Mouse (Mus musculus) fat pad, adult 2 months (tissue): Measurements from ENCODE around the gene Nrip1.
"Not testable (repeated sequence)": the region's sequence is repeated elsewhere in the genome, so short reads cannot be mapped to it uniquely, and the experiment has no call there.

Source experiments
- DNase-seq: peaks from one replicate; pipeline ENCODE4 v3.0.0-alpha.2; 2011; ENCODE audit warnings: low read depth, low spot score; ENCODE audit errors: extremely low read depth

Gene Nrip1

GRCm38 (mm10) chr16:76373671-76374091 lies at the start of gene Nrip1:
Gene Nrip1, minus strand, starts transcription at chr16:76373827.
- no peak for DNase-seq

GRCm38 (mm10) chr16:76422531-76422930 lies 48.9 kb upstream of the Nrip1 start:
- no peak for DNase-seq

DNA sequence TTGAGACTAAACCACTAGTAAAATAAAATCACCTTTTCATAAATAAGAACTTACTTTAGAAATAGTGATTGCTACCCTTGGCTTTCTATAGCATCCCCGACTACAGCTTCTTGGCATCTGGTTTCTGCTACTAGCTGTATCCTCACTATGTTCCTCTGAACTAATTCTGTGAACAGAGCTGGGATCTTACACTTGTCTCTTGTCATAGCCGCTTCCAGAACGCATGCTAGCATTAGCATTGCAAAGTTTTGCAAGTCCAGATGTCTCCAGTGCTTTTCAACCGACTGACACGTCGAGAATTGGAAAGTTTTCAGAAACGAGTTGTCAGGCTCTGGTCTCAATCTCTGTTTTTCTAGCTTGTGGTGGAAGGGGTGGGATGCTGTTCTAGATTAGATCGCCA lies 46.2 kb upstream of the Nrip1 start:
- DNase-seq = no peak

- DNase-seq = no peak
Observed at GRCm38 (mm10) chr16:76416477-76416876, 42.9 kb upstream of the Nrip1 start.

- DNase-seq = no peak
Observed at GRCm38 (mm10) chr16:76416060-76416438, 42.4 kb upstream of the Nrip1 start.

- DNase-seq = no peak
Observed at GRCm38 (mm10) chr16:76415407-76416059, 41.9 kb upstream of the Nrip1 start.

DNA sequence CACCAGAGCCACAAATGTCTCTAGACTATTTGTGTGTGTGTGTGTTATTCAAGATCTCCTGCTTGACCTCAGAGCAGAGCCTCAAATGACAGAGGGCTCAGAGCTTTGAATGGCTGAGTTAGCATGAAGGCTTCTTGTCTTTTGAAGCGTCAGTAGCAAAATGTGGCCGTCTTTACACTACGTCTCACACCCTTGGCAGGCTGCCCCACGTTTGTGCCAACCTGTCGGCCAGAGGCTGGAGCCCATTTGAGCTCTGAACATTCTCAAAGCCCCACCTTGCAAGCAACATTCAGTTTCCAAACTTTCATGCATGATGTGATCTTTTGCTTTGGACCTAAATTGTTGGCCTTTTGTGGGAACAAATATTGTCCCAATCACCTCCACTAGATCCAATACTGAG lies 40.9 kb upstream of the Nrip1 start:
- no peak for DNase-seq

DNA sequence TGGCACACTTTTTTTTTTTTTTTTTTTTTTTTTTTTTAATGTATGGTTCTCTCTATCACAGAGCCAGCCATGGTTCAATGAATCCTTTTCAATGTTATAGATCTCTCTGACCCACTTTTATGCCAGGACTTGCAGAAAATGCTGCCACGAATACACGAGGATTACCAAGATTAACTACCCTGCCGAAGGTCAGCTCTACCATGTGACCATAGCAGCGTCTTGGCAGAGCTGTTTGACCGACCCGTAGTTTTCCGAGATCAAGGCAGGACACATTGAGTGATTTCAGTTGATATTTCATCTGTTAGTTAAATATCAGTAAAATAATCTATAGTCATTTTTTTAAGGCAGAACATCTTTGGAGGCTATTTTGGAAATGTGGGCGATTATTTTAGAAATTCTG lies 40.0 kb upstream of the Nrip1 start:
- no peak for DNase-seq

DNA sequence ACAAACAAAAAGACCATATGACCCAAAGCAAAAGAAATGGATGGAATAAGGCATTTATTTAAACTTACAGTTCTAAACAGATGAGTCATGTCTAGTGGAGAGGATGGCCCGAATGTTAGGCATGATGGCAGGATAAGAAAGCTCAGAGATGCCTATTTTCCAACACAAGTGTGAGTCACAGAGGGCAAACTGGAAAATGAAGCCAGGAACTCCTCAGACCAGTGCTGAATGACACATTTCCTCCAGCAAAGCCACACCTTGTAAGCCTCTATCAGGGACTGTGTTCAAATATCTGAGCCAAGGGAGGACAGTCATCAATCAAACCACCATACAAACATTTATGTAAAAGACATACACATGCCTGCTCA lies 35.7 kb upstream of the Nrip1 start:
- DNase-seq = no peak

GRCm38 (mm10) chr16:76408696-76409354 lies 35.2 kb upstream of the Nrip1 start:
- no peak for DNase-seq

DNA sequence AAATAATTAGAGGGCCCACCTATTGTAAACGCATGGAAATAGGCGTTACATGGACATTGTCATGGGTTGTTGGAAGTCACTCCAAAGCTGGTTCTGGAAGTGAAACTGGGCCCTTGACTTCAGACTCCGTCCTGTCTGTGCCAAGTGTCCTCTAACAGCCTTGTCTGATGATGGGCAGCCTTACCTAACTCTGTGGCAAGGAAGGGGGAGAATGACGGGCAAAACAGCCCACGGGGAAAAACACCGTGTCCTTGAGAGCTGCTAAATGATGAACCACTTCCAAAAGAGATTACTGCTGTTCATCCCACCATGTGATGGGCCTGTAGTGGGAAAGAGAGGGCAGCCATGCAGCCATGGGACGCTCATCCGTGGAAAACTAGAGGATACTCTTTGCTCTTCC lies 34.6 kb upstream of the Nrip1 start:
- no peak for DNase-seq

DNA sequence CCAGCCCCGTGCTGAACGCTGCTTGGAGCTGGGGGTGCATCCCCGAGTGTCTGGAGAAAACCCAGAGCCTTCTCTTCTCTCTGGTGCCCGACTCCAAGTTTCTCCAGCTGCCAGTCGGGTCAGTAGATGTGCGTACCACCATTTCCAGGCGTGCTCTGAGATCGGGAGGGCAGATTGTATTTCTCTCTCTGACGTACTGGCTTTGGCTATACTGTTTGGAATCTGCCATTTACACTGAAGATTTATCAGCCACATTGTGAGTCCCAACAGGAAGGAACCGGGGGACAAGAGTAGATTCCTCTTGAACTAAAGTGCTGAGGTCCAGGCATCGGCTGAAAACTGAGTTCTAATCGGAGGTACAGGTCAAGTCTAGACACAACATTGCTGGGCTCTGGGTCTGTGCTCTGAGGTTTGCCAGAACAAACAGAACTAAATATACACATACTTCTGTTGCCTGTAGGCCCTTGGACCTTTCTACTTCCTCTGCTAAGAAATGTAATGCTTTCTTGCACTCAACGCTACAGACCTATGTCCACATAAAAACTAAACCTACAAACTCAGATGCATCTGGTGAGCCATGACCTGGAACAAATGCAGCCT lies 33.8 kb upstream of the Nrip1 start:
- DNase-seq = no peak

GRCm38 (mm10) chr16:76406897-76407296 lies 33.3 kb upstream of the Nrip1 start:
- DNase-seq = no peak

DNA sequence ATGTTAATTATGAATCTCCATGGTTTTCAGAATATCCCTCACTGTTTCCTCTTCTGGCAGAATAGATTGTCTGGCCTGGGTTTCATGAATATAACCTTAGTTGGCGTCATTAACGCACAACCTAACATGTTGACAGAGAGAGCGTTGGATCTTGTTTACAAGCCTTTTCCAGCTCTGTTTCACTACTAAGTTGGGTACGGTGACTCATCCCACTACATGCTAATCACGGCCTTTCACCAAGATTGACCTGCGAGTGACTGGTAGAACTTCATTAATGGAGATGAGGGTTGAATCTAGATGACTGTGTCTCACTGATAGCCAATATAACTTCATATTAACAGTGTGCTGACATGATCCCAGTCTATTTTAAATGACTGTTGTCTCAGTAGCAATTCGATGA lies 32.7 kb upstream of the Nrip1 start:
- DNase-seq = no peak

GRCm38 (mm10) chr16:76403305-76403704 lies 29.7 kb upstream of the Nrip1 start:
- not testable (repeated sequence) for DNase-seq

- DNase-seq = no peak
Observed at GRCm38 (mm10) chr16:76396512-76396911, 22.9 kb upstream of the Nrip1 start.

- DNase-seq = no peak
Observed at GRCm38 (mm10) chr16:76393267-76393666, 19.6 kb upstream of the Nrip1 start.

- no peak for DNase-seq
Observed at GRCm38 (mm10) chr16:76386496-76386895, 12.9 kb upstream of the Nrip1 start.

GRCm38 (mm10) chr16:76386071-76386470 lies 12.4 kb upstream of the Nrip1 start:
- no peak for DNase-seq

GRCm38 (mm10) chr16:76377211-76377610 lies 3.6 kb upstream of the Nrip1 start:
- no peak for DNase-seq

GRCm38 (mm10) chr16:76376661-76377060 lies 3.0 kb upstream of the Nrip1 start:
- no peak for DNase-seq

DNA sequence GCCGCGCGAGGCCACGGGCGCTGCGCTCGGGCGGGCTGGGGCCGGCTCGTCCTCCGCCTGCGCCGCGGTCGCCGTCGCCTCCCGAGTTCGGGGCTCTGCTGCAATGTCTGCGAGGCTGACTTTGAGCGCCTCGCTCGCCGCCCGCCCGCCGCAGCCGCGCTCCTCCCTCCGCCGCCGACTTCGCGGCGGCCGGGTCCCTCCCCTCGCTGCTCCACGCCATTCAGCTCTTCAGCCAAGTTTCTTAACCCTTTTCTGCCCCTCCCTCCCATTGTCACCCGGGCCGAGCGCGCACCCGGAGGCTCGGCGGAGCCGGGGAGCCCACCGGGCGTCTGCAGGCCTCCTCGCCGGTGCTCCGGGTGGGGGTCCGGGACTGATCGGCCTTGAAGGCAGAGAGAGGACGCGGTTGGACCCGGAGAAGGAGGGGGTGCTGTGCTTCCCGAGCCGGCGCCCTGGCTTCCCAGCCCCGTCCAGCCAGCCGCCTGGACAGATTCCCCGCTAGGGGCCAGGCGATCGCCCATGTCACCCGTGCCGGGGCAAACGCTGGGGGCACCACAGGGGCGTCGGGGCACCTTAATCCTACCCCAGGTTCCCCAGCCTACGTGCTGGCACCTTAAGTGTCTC lies 576 bp downstream of the Nrip1 start:
- no peak for DNase-seq
